Mouse (Mus musculus) myocyte (in vitro differentiated cells): ENCODE measurements at regions not wholly inside any gene's neighbourhood (a gene's known extent, or its start where the extent isn't known, plus 50 kb on each side); places are given as distances from the start of the nearest gene placed in this dataset.

Experiments
- CEBPB ChIP-seq: IDR thresholded peaks from 2 replicates; pipeline ENCODE4 v1.6.1; 2011; ENCODE audit warnings: mild to moderate bottlenecking, moderate library complexity; ENCODE audit not compliant: poor library complexity, insufficient read depth, severe bottlenecking
- POLR2A ChIP-seq: IDR thresholded peaks from one replicate; pipeline ENCODE4 v1.6.1; 2011; ENCODE audit warnings: low read depth, mild to moderate bottlenecking, control low read depth, moderate library complexity; ENCODE audit not compliant: insufficient read length
- USF1 ChIP-seq: IDR thresholded peaks from one replicate; pipeline ENCODE4 v1.6.1; 2011; ENCODE audit warnings: low read depth, mild to moderate bottlenecking, control low read depth, moderate library complexity

GRCm38 (mm10) chr3:41460131-41460530 is 95.4 kb upstream of the Jade1 start:
- TF ChIP-seq USF1 (no peak), CEBPB (no peak), POLR2A (no peak)
